Mouse (Mus musculus) kidney, adult 2 months (tissue): ENCODE results near the gene Col4a2. TPM values are rescaled to one million over a fixed set of nuclear protein-coding genes. Genes with fewer than 3 reads are reported as not detected.

ENCODE experiments used
- DNase-seq: peaks from one replicate; pipeline ENCODE4 v3.0.0; 2021
- H3K27ac ChIP-seq: fragments of 200-500 bp; 2 replicates; pipeline ENCODE4 v1.5.1; 2012; ENCODE audit warnings: low read depth, low read length, control low read depth, inconsistent platforms; ENCODE audit not compliant: insufficient read depth
- H3K27me3 ChIP-seq: fragments of 200-500 bp; replicated peaks from 2 replicates; pipeline ENCODE4 v1.6.1; 2012; ENCODE audit warnings: mild to moderate bottlenecking, moderate library complexity, low read length, inconsistent platforms; ENCODE audit not compliant: control insufficient read depth, insufficient read depth
- H3K36me3 ChIP-seq: fragments of 200-500 bp; 2 replicates; pipeline ENCODE4 v1.6.1; 2012; ENCODE audit warnings: mild to moderate bottlenecking, moderate library complexity, low read length, inconsistent platforms; ENCODE audit not compliant: control insufficient read depth, insufficient read depth
- H3K4me1 ChIP-seq: fragments of 200-500 bp; 2 replicates; pipeline ENCODE4 v1.6.1; 2011; ENCODE audit warnings: low read length; ENCODE audit not compliant: control insufficient read depth, insufficient read depth
- H3K4me3 ChIP-seq: fragments of 200-500 bp; 2 replicates; pipeline ENCODE4 v1.5.1; 2011; ENCODE audit warnings: mild to moderate bottlenecking, low read depth, low read length, control low read depth; ENCODE audit not compliant: insufficient read depth
- CTCF ChIP-seq: fragments of 200-500 bp; conservative IDR thresholded peaks from 2 replicates; pipeline ENCODE4 v1.5.1; 2011; ENCODE audit warnings: low read depth, mild to moderate bottlenecking, control low read depth, low read length, moderate library complexity, mixed read lengths; ENCODE audit not compliant: insufficient read depth, insufficient read length
- POLR2A ChIP-seq: fragments of 200-500 bp; IDR thresholded peaks from one replicate; pipeline ENCODE4 v1.6.1; 2011; ENCODE audit warnings: low read depth, low read length, control low read depth
- WGBS: fragments of 180-500 bp; shearing (Covaris S2); methylation state at CpG from one replicate; pipeline ENCODE4 v1.1.7; 2018; 5-methylcytosine and 5-hydroxymethylcytosine counted together
- polyA plus RNA-seq: library from polyadenylated mRNA; depleted of rRNA; stranded (reverse); fragments of >200 nt; gene quantifications from 2 replicates; pipeline ENCODE4 v1.2.3, GENCODE M21; 2012

The Col4a2 gene
- polyA plus RNA-seq, 1 experiment: 75.6 TPM

GRCm38 (mm10) chr8:11401183-11401582 lies 88.6 kb downstream of the Col4a2 start:
- no peak for DNase-seq
- no peaks in the 10 kb centered on the region for H3K36me3 ChIP-seq
- peaks cover 16% of the 10 kb centered on the region; the same call in 1 of the 2 replicates for H3K4me1 ChIP-seq
- TF ChIP-seq CTCF (no peak), POLR2A (no peak)
- H3K27ac ChIP-seq: no peak overlapping the region
- no peak overlapping the region for H3K4me3 ChIP-seq
- 91% methylated on average over 5 of the region's 5 CpGs for WGBS
- no peaks in the 10 kb centered on the region for H3K27me3 ChIP-seq

- WGBS: 54% methylated on average over 4 of the region's 4 CpGs
- Histone ChIP-seq H3K4me3 (no peak overlapping the region), H3K4me1 (peaks cover 15% of the 10 kb centered on the region; the same call in 1 of the 2 replicates), H3K36me3 (no peaks in the 10 kb centered on the region), H3K27ac (no peak overlapping the region), H3K27me3 (no peaks in the 10 kb centered on the region)
- TF ChIP-seq CTCF: no peak
- TF ChIP-seq POLR2A: no peak
- DNase-seq: no peak
Measured at GRCm38 (mm10) chr8:11402220-11402619, 89.6 kb downstream of the Col4a2 start.

GRCm38 (mm10) chr8:11403813-11404212 lies 91.2 kb downstream of the Col4a2 start:
- WGBS: 91% methylated on average over 9 of the region's 9 CpGs
- H3K27ac ChIP-seq: no peak overlapping the region
- peaks cover 15% of the 10 kb centered on the region; the same call in 1 of the 2 replicates for H3K4me1 ChIP-seq
- TF ChIP-seq CTCF (no peak), POLR2A (no peak)
- H3K27me3 ChIP-seq: no peaks in the 10 kb centered on the region
- no peak overlapping the region for H3K4me3 ChIP-seq
- DNase-seq: no peak
- H3K36me3 ChIP-seq: no peaks in the 10 kb centered on the region

GRCm38 (mm10) chr8:11404614-11405013 lies 92.0 kb downstream of the Col4a2 start:
- 86% methylated on average over 4 of the region's 4 CpGs for WGBS
- DNase-seq: no peak
- Histone ChIP-seq H3K27ac (no peak overlapping the region), H3K4me3 (no peak overlapping the region), H3K27me3 (no peaks in the 10 kb centered on the region), H3K36me3 (no peaks in the 10 kb centered on the region), H3K4me1 (peaks cover 15% of the 10 kb centered on the region; the same call in 1 of the 2 replicates)
- TF ChIP-seq POLR2A: no peak
- TF ChIP-seq CTCF: no peak

GRCm38 (mm10) chr8:11405722-11406481 lies 93.3 kb downstream of the Col4a2 start:
- TF ChIP-seq CTCF (0 out of 2 replicates have a peak, but pooled peaks have one; percentile 8), POLR2A (no peak)
- Histone ChIP-seq H3K4me3 (no peak overlapping the region), H3K36me3 (no peaks in the 10 kb centered on the region), H3K4me1 (peaks cover 8% of the 10 kb centered on the region; the same call in 1 of the 2 replicates), H3K27ac (peak overlapping the region; percentile 32; the same call in 1 of the 2 replicates), H3K27me3 (no peaks in the 10 kb centered on the region)
- peak; percentile 78 for DNase-seq
- WGBS: 54% methylated on average over 13 of the region's 13 CpGs

GRCm38 (mm10) chr8:11411504-11412124 lies 99.0 kb downstream of the Col4a2 start:
- TF ChIP-seq POLR2A (no peak), CTCF (no peak)
- Histone ChIP-seq H3K27me3 (no peaks in the 10 kb centered on the region), H3K27ac (no peak overlapping the region), H3K4me1 (no peaks in the 10 kb centered on the region), H3K36me3 (no peaks in the 10 kb centered on the region), H3K4me3 (no peak overlapping the region)
- WGBS: 76% methylated on average over 12 of the region's 12 CpGs
- no peak for DNase-seq

GRCm38 (mm10) chr8:11412450-11412849 lies 99.8 kb downstream of the Col4a2 start:
- Histone ChIP-seq H3K27me3 (no peaks in the 10 kb centered on the region), H3K27ac (peak overlapping the region; percentile 10; the same call in 1 of the 2 replicates), H3K4me3 (no peak overlapping the region), H3K4me1 (no peaks in the 10 kb centered on the region), H3K36me3 (no peaks in the 10 kb centered on the region)
- peak; percentile 31 for DNase-seq
- 33% methylated on average over 5 of the region's 5 CpGs for WGBS
- no peak for TF ChIP-seq POLR2A
